Mouse (Mus musculus) C2C12 (cell line): ENCODE results near the gene Zfp503.

Experiments used
- CEBPB ChIP-seq: IDR thresholded peaks from one replicate; pipeline ENCODE4 v1.6.1; 2011; ENCODE audit warnings: low read depth, mild to moderate bottlenecking, control low read depth, moderate library complexity
- CTCF ChIP-seq: IDR thresholded peaks from one replicate; pipeline ENCODE4 v1.5.1; 2011; ENCODE audit not compliant: control insufficient read depth, insufficient read depth, insufficient read length
- MAX ChIP-seq: IDR thresholded peaks from one replicate; pipeline ENCODE4 v1.6.1; 2011; ENCODE audit warnings: mild to moderate bottlenecking, control low read depth
- MYOD1 ChIP-seq: IDR thresholded peaks from one replicate; pipeline ENCODE4 v1.6.1; 2011; ENCODE audit warnings: low read depth; ENCODE audit not compliant: control insufficient read depth, insufficient read length
- MYOG ChIP-seq: IDR thresholded peaks from one replicate; pipeline ENCODE4 v1.6.1; 2011; ENCODE audit not compliant: control insufficient read depth, insufficient read length; ENCODE audit errors: extremely low read depth

GRCm38 (mm10) chr14:22019252-22019948 is 30.0 kb upstream of the Zfp503 start, which contains the start of gene Lrmda:
- TF ChIP-seq CTCF: no peak
- no peak for TF ChIP-seq MAX
- no peak for TF ChIP-seq MYOD1
- TF ChIP-seq CEBPB: no peak
- no peak for TF ChIP-seq MYOG
